Mouse (Mus musculus): Measurements from ENCODE around the gene Dpp6. TPM values are rescaled to one million over a fixed set of nuclear protein-coding genes. Genes with fewer than 3 reads are reported as not detected.

Gene Dpp6
- polyA plus RNA-seq, 1 experiment from 2014 or later: 7.1 TPM

DNA sequence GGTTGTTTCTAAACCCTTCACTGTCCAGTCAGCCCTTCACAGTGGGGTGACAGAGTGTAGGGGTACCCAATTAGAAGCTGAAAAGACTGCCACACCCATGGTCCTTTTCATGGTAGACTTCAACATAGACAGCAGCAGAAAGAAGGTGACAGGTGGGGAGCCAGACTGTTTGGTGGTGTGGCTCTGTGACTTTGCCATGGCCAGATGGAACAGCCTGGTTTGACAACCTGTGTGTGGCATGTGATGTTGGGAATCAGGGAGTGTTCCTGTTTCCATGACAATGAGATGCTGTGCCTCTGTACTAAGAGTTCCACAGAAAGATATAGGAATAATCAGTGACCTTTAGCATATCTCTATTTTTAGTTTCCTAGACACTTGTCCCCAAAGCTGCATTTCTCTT lies 386.1 kb downstream of the Dpp6 start:
- no peaks in the 10 kb centered on the region for H3K27me3 ChIP-seq (ENCODE audit: control insufficient read depth, insufficient read depth, low read length)
- no peak overlapping the region for H3K4me3 ChIP-seq (ENCODE audit: low read depth, low read length)

DNA sequence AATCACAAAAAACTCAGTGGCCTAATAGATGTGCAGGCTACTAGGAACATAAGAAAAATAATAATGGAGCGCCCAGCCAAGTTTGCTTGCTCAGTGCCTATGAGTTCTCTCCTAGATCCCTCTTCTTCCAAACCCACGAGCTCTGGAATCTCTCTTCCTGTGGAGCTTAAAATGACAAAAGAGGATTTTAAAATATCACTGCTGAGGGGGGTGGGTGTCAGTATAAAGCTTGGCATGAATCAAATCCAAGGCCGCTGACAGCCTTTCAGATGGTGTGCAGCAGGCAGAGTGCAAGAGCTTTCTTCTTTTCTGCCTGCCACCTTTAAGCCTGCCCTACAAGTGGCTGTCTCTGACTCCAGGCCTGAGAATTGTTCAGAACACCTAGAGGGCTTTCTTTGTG lies 387.7 kb downstream of the Dpp6 start:
- Histone ChIP-seq H3K9me3 (ENCODE audit: control insufficient read depth, low read length) (no peaks in the 10 kb centered on the region), H3K4me2 (ENCODE audit: low read depth, low read length, severe bottlenecking) (no peak overlapping the region), H3K4me1 (replicated peaks; ENCODE audit: control insufficient read depth, insufficient read depth, low read length) (no peaks in the 10 kb centered on the region), H3K36me3 (ENCODE audit: control insufficient read depth, insufficient read depth, low read length) (no peaks in the 10 kb centered on the region), H3K27me3 (ENCODE audit: control insufficient read depth, insufficient read depth, low read length) (no peaks in the 10 kb centered on the region), H3K4me3 (ENCODE audit: low read depth, low read length) (no peak overlapping the region), H3K9ac (ENCODE audit: low read length) (no peak overlapping the region), H3K27ac (ENCODE audit: low read depth, low read length) (no peak overlapping the region)
- no peak for DNase-seq (ENCODE audit: low spot score)
- ATAC-seq (replicated peaks; ENCODE audit: low FRiP score): no peak
- 76% methylated on average over 3 of the region's 3 CpGs for WGBS

More for the DNA sequence above, 386.1 kb downstream of the Dpp6 start:
- H3K27ac ChIP-seq (ENCODE audit: low read depth, low read length): no peak overlapping the region
- no peak for DNase-seq (ENCODE audit: low spot score)
- H3K9ac ChIP-seq (ENCODE audit: low read length): no peak overlapping the region
- ATAC-seq (replicated peaks; ENCODE audit: low FRiP score): no peak
- no peak overlapping the region for H3K4me2 ChIP-seq (ENCODE audit: low read depth, low read length, severe bottlenecking)
- H3K4me1 ChIP-seq (replicated peaks; ENCODE audit: control insufficient read depth, insufficient read depth, low read length): no peaks in the 10 kb centered on the region
- no peaks in the 10 kb centered on the region for H3K9me3 ChIP-seq (ENCODE audit: control insufficient read depth, low read length)
- no peaks in the 10 kb centered on the region for H3K36me3 ChIP-seq (ENCODE audit: control insufficient read depth, insufficient read depth, low read length)

DNA sequence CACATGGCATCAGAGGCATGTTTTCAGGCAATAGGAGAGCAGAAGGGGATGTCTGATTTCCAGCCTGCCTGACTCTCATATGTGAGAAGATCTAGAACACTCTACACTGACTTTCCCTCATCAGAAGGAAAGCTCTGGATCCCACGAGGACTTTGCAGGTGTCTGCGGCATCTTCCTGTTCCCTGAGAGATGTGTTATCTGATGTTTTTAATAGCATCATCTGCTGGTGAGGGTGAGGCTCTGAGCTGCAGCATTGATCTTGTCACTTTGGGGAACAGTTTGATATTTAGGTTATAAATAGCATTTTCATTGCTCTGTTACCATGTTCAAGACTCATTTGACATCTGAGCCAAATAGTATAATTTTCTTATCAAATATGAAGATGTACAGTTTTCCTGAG lies 388.8 kb downstream of the Dpp6 start:
- no peak for ATAC-seq (replicated peaks; ENCODE audit: low FRiP score)
- Histone ChIP-seq H3K4me2 (ENCODE audit: low read depth, low read length, severe bottlenecking) (no peak overlapping the region), H3K27ac (ENCODE audit: low read depth, low read length) (no peak overlapping the region), H3K36me3 (ENCODE audit: control insufficient read depth, insufficient read depth, low read length) (no peaks in the 10 kb centered on the region), H3K4me3 (ENCODE audit: low read depth, low read length) (no peak overlapping the region), H3K9me3 (ENCODE audit: control insufficient read depth, low read length) (no peaks in the 10 kb centered on the region), H3K27me3 (ENCODE audit: control insufficient read depth, insufficient read depth, low read length) (no peaks in the 10 kb centered on the region), H3K4me1 (replicated peaks; ENCODE audit: control insufficient read depth, insufficient read depth, low read length) (no peaks in the 10 kb centered on the region), H3K9ac (ENCODE audit: low read length) (no peak overlapping the region)
- WGBS: 95% methylated on average over 2 of the region's 2 CpGs
- no peak for DNase-seq (ENCODE audit: low spot score)

- WGBS: 92% methylated on average over 7 of the region's 7 CpGs
- DNase-seq (ENCODE audit: low spot score) (no peak), ATAC-seq (replicated peaks; ENCODE audit: low FRiP score) (no peak)
- no peak overlapping the region for H3K9ac ChIP-seq (ENCODE audit: low read length)
- no peak overlapping the region for H3K4me3 ChIP-seq (ENCODE audit: low read depth, low read length)
- H3K27ac ChIP-seq (ENCODE audit: low read depth, low read length): no peak overlapping the region
- no peaks in the 10 kb centered on the region for H3K4me1 ChIP-seq (replicated peaks; ENCODE audit: control insufficient read depth, insufficient read depth, low read length)
- H3K4me2 ChIP-seq (ENCODE audit: low read depth, low read length, severe bottlenecking): no peak overlapping the region
- H3K27me3 ChIP-seq (ENCODE audit: control insufficient read depth, insufficient read depth, low read length): no peaks in the 10 kb centered on the region
- no peaks in the 10 kb centered on the region for H3K9me3 ChIP-seq (ENCODE audit: control insufficient read depth, low read length)
- no peaks in the 10 kb centered on the region for H3K36me3 ChIP-seq (ENCODE audit: control insufficient read depth, insufficient read depth, low read length)
Measured at GRCm38 (mm10) chr5:27206213-27206612, 389.2 kb downstream of the Dpp6 start.

DNA sequence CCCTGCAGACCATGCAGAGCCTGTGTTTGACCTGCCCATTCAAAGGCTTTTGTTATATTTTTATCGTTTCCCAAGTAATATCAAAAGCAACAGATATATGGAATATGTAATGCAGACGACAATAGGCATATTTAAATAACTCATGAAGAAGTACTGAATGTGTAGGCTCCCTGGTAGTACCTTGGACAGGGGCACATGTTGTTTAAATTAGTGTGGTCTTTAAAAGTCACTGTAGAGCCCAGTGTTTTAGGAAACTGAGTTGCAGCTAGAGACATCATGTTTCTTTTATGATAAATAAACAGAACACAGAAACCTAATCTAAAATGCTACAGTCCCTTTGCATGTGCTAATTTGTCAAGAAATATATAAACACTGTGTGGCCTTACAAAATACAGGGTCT lies 403.1 kb downstream of the Dpp6 start:
- no peak overlapping the region for H3K4me3 ChIP-seq (ENCODE audit: low read depth, low read length)
- H3K9ac ChIP-seq (ENCODE audit: low read length): no peak overlapping the region

GRCm38 (mm10) chr5:27242078-27242477 lies 425.1 kb downstream of the Dpp6 start:
- ATAC-seq (replicated peaks; ENCODE audit: low FRiP score): no peak
- 79% methylated on average over 3 of the region's 3 CpGs for WGBS
- Histone ChIP-seq H3K4me2 (ENCODE audit: low read depth, low read length, severe bottlenecking) (no peak overlapping the region), H3K36me3 (ENCODE audit: control insufficient read depth, insufficient read depth, low read length) (no peaks in the 10 kb centered on the region), H3K9ac (ENCODE audit: low read length) (no peak overlapping the region), H3K27ac (ENCODE audit: low read depth, low read length) (no peak overlapping the region), H3K9me3 (ENCODE audit: control insufficient read depth, low read length) (no peaks in the 10 kb centered on the region), H3K4me1 (replicated peaks; ENCODE audit: control insufficient read depth, insufficient read depth, low read length) (no peaks in the 10 kb centered on the region), H3K4me3 (ENCODE audit: low read depth, low read length) (no peak overlapping the region), H3K27me3 (ENCODE audit: control insufficient read depth, insufficient read depth, low read length) (no peaks in the 10 kb centered on the region)
- DNase-seq (ENCODE audit: low spot score): no peak

More for the DNA sequence above, 403.1 kb downstream of the Dpp6 start:
- DNase-seq (ENCODE audit: low spot score): no peak
- Histone ChIP-seq H3K27me3 (ENCODE audit: control insufficient read depth, insufficient read depth, low read length) (no peaks in the 10 kb centered on the region), H3K27ac (ENCODE audit: low read depth, low read length) (no peak overlapping the region), H3K4me2 (ENCODE audit: low read depth, low read length, severe bottlenecking) (no peak overlapping the region), H3K4me1 (replicated peaks; ENCODE audit: control insufficient read depth, insufficient read depth, low read length) (no peaks in the 10 kb centered on the region), H3K9me3 (ENCODE audit: control insufficient read depth, low read length) (no peaks in the 10 kb centered on the region), H3K36me3 (ENCODE audit: control insufficient read depth, insufficient read depth, low read length) (no peaks in the 10 kb centered on the region)
- WGBS: 78% methylated on average over 2 of the region's 2 CpGs
- ATAC-seq (replicated peaks; ENCODE audit: low FRiP score): no peak

DNA sequence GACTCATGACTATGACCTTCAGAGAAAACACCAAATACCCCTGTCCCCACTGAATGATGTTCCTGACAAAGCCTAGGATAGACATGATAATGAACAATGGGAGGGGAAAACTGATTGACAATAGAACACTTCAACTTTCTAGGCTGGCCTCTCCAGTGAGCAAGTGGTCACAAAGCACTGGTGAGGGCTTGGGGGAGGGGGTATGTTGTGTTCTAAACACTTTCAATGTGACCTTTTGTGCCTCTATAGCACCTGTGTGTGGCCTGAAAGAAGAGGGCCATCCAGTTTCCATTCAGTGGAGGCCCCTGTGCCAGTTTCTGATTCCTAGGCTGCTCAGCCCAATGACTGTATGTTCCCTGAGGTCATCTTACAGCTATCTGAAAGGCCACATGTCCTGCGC lies 426.2 kb downstream of the Dpp6 start:
- DNase-seq (ENCODE audit: low spot score): no peak
- Histone ChIP-seq H3K4me2 (ENCODE audit: low read depth, low read length, severe bottlenecking) (no peak overlapping the region), H3K27me3 (ENCODE audit: control insufficient read depth, insufficient read depth, low read length) (no peaks in the 10 kb centered on the region), H3K9ac (ENCODE audit: low read length) (no peak overlapping the region), H3K27ac (ENCODE audit: low read depth, low read length) (no peak overlapping the region), H3K4me1 (replicated peaks; ENCODE audit: control insufficient read depth, insufficient read depth, low read length) (no peaks in the 10 kb centered on the region), H3K4me3 (ENCODE audit: low read depth, low read length) (no peak overlapping the region), H3K36me3 (ENCODE audit: control insufficient read depth, insufficient read depth, low read length) (no peaks in the 10 kb centered on the region), H3K9me3 (ENCODE audit: control insufficient read depth, low read length) (no peaks in the 10 kb centered on the region)
- no peak for ATAC-seq (replicated peaks; ENCODE audit: low FRiP score)
- WGBS: 91% methylated on average over 1 of the region's 1 CpGs

DNA sequence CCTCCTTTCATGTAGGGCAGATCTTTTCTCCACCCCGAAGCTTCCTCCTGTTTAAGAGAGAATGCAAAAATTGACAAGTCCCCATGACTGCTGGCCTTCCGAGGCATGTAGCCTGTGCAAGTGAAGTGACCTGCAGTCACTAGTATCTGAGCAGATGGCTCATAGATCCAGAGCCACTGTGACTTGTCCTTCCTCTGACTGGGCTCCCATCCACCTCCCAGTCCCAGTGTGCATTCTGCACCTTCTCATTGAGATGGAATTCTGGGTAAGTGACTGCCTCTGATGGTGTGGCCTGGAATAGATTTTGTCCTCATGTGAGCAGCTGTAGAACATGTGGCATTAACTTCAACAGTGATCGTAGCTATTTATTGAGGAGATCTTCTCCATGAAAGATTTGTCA lies 430.8 kb downstream of the Dpp6 start:
- Histone ChIP-seq H3K4me2 (ENCODE audit: low read depth, low read length, severe bottlenecking) (no peak overlapping the region), H3K4me1 (replicated peaks; ENCODE audit: control insufficient read depth, insufficient read depth, low read length) (no peaks in the 10 kb centered on the region), H3K9ac (ENCODE audit: low read length) (no peak overlapping the region), H3K36me3 (ENCODE audit: control insufficient read depth, insufficient read depth, low read length) (no peaks in the 10 kb centered on the region), H3K27ac (ENCODE audit: low read depth, low read length) (no peak overlapping the region), H3K27me3 (ENCODE audit: control insufficient read depth, insufficient read depth, low read length) (no peaks in the 10 kb centered on the region), H3K9me3 (ENCODE audit: control insufficient read depth, low read length) (no peaks in the 10 kb centered on the region), H3K4me3 (ENCODE audit: low read depth, low read length) (no peak overlapping the region)
- DNase-seq (ENCODE audit: low spot score) (no peak), ATAC-seq (replicated peaks; ENCODE audit: low FRiP score) (no peak)
- 90% methylated on average over 3 of the region's 3 CpGs for WGBS

- WGBS: 83% methylated on average over 2 of the region's 2 CpGs
Measured at GRCm38 (mm10) chr5:27248685-27249084, 431.7 kb downstream of the Dpp6 start.

More at GRCm38 (mm10) chr5:27248685-27249084, 431.7 kb downstream of the Dpp6 start:
- no peaks in the 10 kb centered on the region for H3K27me3 ChIP-seq (ENCODE audit: control insufficient read depth, insufficient read depth, low read length)
- H3K9ac ChIP-seq (ENCODE audit: low read length): no peak overlapping the region
- H3K27ac ChIP-seq (ENCODE audit: low read depth, low read length): no peak overlapping the region
- ATAC-seq (replicated peaks; ENCODE audit: low FRiP score): no peak
- H3K9me3 ChIP-seq (ENCODE audit: control insufficient read depth, low read length): no peaks in the 10 kb centered on the region
- no peak overlapping the region for H3K4me3 ChIP-seq (ENCODE audit: low read depth, low read length)
- no peaks in the 10 kb centered on the region for H3K4me1 ChIP-seq (replicated peaks; ENCODE audit: control insufficient read depth, insufficient read depth, low read length)
- no peak for DNase-seq (ENCODE audit: low spot score)
- H3K4me2 ChIP-seq (ENCODE audit: low read depth, low read length, severe bottlenecking): no peak overlapping the region
- no peaks in the 10 kb centered on the region for H3K36me3 ChIP-seq (ENCODE audit: control insufficient read depth, insufficient read depth, low read length)

Measured in forebrain, embryonic 11.5 days (tissue).